Mouse (Mus musculus) stomach, embryonic 15.5 days (tissue): ENCODE results near the gene Smap2. TPM values are rescaled to one million over a fixed set of nuclear protein-coding genes. Genes with fewer than 3 reads are reported as not detected.

Experiments used
- ATAC-seq: fragments of 200-750 bp; cut with Nextera tagmentation; 2 replicates; pipeline ENCODE4 v1.8.0; 2017; ENCODE audit warnings: low read depth, moderate number of reproducible peaks, moderate TSS enrichment; ENCODE audit not compliant: insufficient read depth, low FRiP score
- H3K27ac ChIP-seq: fragments of 300-500 bp; sonication (generic); 2 replicates; pipeline ENCODE4 v1.5.1; 2015; ENCODE audit warnings: mild to moderate bottlenecking, inconsistent platforms
- H3K27me3 ChIP-seq: fragments of 300-500 bp; sonication (generic); replicated peaks from 2 replicates; pipeline ENCODE4 v1.6.1; 2015; ENCODE audit warnings: inconsistent platforms
- H3K36me3 ChIP-seq: fragments of 300-500 bp; sonication (generic); 2 replicates; pipeline ENCODE4 v1.6.1; 2015; ENCODE audit warnings: inconsistent platforms
- H3K4me1 ChIP-seq: fragments of 300-500 bp; sonication (generic); 2 replicates; pipeline ENCODE4 v1.6.1; 2015; ENCODE audit warnings: inconsistent platforms
- H3K4me2 ChIP-seq: fragments of 300-500 bp; sonication (generic); 2 replicates; pipeline ENCODE4 v1.6.1; 2015; ENCODE audit warnings: mild to moderate bottlenecking, inconsistent platforms
- H3K4me3 ChIP-seq: fragments of 300-500 bp; sonication (generic); replicated peaks from 2 replicates; pipeline ENCODE4 v1.5.1; 2015; ENCODE audit warnings: inconsistent platforms
- H3K9ac ChIP-seq: fragments of 300-500 bp; sonication (generic); 2 replicates; pipeline ENCODE4 v1.6.1; 2015; ENCODE audit warnings: inconsistent platforms
- H3K9me3 ChIP-seq: fragments of 300-500 bp; sonication (generic); 2 replicates; pipeline ENCODE4 v1.6.1; 2016; ENCODE audit warnings: inconsistent platforms
- WGBS: fragments of 180-500 bp; shearing (Covaris S2); methylation state at CpG from one replicate; pipeline ENCODE4 v1.1.7; 2015; 5-methylcytosine and 5-hydroxymethylcytosine counted together
- microRNA-seq: library from miRNA; unstranded; fragments of <30 nt; microRNA quantifications from one replicate; pipeline ENCODE4, GENCODE M21; 2016
- polyA plus RNA-seq: library from polyadenylated mRNA; unstranded; fragments of >200 nt; fragmentation: Nextera tagmentation; extraction: Ambion mirVana; gene quantifications from 2 replicates; pipeline ENCODE4 v1.2.1, GENCODE M21; 2015

Smap2 gene
- polyA plus RNA-seq, 1 experiment from 2014 or later = 14.2 TPM

GRCm38 (mm10) chr4:120925386-120925785 lies 91.7 kb downstream of the Smap2 start:
- H3K27me3 ChIP-seq = no peaks in the 10 kb centered on the region
- H3K27ac ChIP-seq = peak overlapping the region; percentile 89
- peak overlapping the region; percentile 72 for H3K4me3 ChIP-seq
- no peaks in the 10 kb centered on the region for H3K9me3 ChIP-seq
- no peak for ATAC-seq
- peaks cover 3% of the 10 kb centered on the region; the same call in 1 of the 2 replicates for H3K4me1 ChIP-seq
- 14% methylated on average over 3 of the region's 3 CpGs for WGBS
- peak overlapping the region; percentile 62 for H3K4me2 ChIP-seq
- H3K9ac ChIP-seq = peak overlapping the region; percentile 42; the same call in 1 of the 2 replicates
- peaks cover 18% of the 10 kb centered on the region for H3K36me3 ChIP-seq

DNA sequence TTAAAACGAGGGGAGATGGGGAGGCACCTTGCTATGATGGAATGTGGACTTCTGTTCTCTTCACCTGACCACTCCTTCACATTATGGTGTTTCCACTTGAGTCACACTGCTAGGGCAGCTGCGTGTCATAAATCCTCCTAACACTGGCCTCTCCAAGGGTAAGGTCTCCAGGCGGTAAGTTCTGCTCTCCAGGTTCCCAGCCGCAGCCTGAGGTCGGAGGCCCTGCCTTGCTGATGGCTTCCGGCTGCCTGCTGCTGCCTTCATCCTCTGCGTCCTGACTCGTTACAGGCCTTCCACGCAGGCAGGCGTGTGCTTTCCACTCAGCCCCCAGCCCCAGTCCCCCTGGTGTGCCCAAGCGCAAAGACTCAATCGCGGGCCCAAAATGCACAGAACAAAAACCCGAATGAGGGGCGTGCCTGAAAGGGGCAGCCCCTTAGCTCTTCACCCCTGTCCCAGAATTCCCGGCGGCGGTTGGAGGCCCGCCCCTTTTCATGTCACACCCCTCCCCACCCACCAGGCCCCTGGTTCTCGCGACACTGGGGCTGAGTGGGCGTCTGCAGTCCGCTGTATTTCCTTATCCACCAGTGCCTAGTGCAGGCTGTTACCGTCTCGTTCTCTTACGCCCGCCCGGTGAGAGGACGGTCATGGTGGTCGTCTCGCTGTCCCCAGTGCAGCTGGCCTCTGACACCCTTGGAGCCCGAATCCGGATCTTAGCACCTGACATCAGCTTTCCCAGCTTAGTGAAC lies 92.3 kb downstream of the Smap2 start, which contains the start of gene Exo5:
Gene Exo5, minus strand, starts transcription at position 464 of the 746 bp plus-strand sequence.
- Histone ChIP-seq H3K4me2 (peak within 1 kb of the TSS; percentile 62), H3K4me3 (peak within 1 kb of the TSS; percentile 72), H3K36me3 (peaks cover 19% of the 10 kb centered on the region), H3K9me3 (no peaks in the 10 kb centered on the region), H3K9ac (peak within 1 kb of the TSS; percentile 68), H3K27me3 (no peaks in the 10 kb centered on the region), H3K4me1 (peaks cover 3% of the 10 kb centered on the region; the same call in 1 of the 2 replicates), H3K27ac (peak within 1 kb of the TSS; percentile 89)
- ATAC-seq = peak; percentile 99
- WGBS = under 1% methylated on average over 33 of the region's 33 CpGs

DNA sequence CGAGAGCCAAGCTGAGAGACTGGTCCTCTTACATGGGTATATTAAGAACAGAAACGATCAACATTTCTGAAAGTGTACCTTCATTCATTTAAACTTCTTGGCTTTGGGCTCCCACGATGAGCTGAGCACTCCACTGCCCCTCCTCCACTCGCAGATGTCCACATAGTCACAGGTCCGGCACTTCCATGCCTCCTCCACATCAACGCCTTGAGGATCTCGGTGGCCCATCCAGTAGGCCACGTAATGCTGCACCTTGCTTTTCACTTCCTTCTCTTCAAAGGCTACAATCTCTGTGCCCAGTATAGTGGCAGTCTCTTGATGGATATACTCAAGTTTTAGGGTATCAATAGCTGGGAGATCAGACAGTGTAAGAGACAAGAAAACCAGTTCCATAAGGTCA lies 95.6 kb downstream of the Smap2 start:
- no peaks in the 10 kb centered on the region for H3K27me3 ChIP-seq
- H3K4me3 ChIP-seq = no peak overlapping the region
- 93% methylated on average over 8 of the region's 8 CpGs for WGBS
- H3K9me3 ChIP-seq = no peaks in the 10 kb centered on the region
- no peak for ATAC-seq
- H3K36me3 ChIP-seq = peaks cover 19% of the 10 kb centered on the region
- H3K4me1 ChIP-seq = peaks cover 3% of the 10 kb centered on the region; the same call in 1 of the 2 replicates
- H3K27ac ChIP-seq = no peak overlapping the region
- H3K9ac ChIP-seq = no peak overlapping the region
- no peak overlapping the region for H3K4me2 ChIP-seq

Small RNA genes lying within 50 kb of the gene (microRNA-seq; reads per million reads assigned to microRNA genes)
- gene Mir7015 = not detected

Other genes with a start within 250 kb of the Smap2 start
- 76.4 and 88.0 TPM in 2 replicates for gene Nfyc, start 185.7 kb downstream of the Smap2 start, polyA plus RNA-seq
- 1.3 and 1.5 TPM in 2 replicates for gene Rims3, start 162.4 kb downstream of the Smap2 start, polyA plus RNA-seq
- gene Exo5, start 92.2 kb downstream of the Smap2 start, polyA plus RNA-seq = 23.8 and 25.6 TPM in 2 replicates
- gene Zfp69, start 65.5 kb downstream of the Smap2 start, polyA plus RNA-seq = 6.4 and 8.2 TPM in 2 replicates
- 16.0 and 19.9 TPM in 2 replicates for gene Col9a2, start 22.1 kb upstream of the Smap2 start, polyA plus RNA-seq
- 35.5 and 39.0 TPM in 2 replicates for gene Zmpste24, start 81.0 kb upstream of the Smap2 start, polyA plus RNA-seq
- not detected in 2 replicates for gene Tmco2, start 92.0 kb upstream of the Smap2 start, polyA plus RNA-seq
- gene Rlf, start 197.8 kb upstream of the Smap2 start, polyA plus RNA-seq = 24.6 and 25.8 TPM in 2 replicates